Mouse (Mus musculus): ENCODE data around the gene Zfyve21.
A peak's percentile ranks its signal among the peaks of the same experiment; 100 is the strongest.

Gene Zfyve21

DNA sequence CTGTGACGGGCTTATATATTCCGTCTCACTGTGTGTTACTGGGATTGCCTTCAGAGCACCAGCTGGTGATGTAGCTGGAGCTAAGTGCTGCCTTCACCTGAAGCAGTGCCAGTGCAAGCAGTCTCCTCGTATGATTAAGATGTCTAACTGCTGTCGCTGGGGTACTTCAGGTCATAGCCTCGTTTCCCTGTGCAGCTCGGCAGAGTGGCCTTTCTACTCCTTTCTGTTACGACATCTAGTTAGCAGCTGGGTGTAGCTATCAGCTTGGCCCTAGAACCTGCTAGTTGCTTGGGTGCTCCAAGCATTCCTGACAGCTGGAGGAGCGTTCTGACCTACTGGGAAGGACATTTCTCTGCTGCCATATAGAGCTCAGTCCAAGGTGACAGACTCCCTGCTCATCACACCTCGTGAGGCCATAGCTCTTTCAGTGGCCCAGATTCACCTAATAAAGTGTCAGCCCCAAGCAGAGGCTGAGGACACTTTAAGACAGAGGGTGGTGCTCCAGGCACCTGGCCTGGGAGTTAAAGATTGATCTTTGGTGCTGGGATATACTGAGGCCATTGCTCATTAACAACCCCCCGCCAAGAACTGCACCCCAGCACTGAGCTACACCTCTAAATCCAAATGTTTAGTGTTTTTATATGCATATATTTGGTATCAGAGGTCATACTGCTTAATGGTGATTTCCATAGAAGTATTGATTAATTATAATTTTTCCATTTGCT, 13.3 kb upstream of the Zfyve21 start:
- peak; percentile 40 to 67 for DNase-seq

DNA sequence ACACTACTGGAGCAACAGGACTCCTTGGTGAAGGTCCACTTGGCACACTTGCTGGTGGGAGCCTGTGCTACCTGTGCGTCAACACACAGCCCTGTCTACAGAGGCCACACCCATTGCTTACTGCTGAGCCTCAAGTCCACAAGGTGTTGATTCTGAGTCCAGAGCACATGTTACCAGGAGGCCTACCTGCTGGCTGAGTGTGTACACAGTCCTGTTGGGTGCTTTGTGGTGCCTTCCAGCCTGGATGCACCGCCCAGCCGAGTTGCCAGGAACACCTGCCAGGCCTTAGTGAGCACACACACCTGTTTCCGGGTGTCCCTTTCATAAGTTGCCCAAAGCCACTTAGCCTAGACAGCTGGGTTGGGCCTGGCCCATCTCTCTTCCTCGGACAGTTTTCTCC, 10.4 kb upstream of the Zfyve21 start:
- no peak for DNase-seq

DNA sequence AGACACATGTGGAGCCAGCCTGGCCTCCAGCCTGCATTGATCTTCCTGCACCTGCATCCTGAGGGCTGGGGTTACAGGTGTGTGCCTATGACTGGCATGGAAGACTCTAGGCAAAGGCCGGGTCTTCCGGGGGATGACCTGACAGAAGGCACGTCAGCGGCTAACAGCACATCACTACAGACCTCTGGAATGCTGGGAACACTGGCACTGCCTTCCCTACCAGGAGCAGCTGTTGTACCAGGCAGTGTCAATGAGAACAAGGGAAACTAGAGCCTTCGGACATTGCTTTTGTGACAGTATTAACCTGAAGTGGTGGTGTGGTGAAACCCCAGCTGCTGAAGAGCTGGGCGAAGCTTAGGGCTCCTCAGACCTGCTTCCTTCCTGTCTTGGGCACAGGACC, 5.2 kb upstream of the Zfyve21 start:
- no peak for DNase-seq

DNA sequence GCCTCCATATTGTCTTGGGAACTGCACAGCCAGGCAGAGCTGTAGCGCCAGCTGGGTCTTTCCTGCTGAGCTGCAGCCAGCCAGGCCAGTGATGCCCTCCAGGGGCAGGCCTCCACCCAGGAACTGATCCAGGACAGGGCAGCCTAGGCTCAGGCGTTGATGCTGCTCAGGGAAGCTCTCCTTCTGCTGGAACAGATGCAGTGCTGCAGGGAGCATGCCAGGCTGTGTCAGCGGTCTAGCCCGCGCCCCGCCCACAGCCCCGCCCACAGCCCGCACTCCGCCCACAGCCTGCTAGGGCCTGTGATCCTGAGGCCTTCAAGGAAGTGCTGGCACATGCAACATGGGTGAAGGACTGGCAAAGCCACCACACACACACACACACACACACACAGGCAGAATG, 4.2 kb upstream of the Zfyve21 start:
- peak; percentile 84 to 92 for DNase-seq

DNA sequence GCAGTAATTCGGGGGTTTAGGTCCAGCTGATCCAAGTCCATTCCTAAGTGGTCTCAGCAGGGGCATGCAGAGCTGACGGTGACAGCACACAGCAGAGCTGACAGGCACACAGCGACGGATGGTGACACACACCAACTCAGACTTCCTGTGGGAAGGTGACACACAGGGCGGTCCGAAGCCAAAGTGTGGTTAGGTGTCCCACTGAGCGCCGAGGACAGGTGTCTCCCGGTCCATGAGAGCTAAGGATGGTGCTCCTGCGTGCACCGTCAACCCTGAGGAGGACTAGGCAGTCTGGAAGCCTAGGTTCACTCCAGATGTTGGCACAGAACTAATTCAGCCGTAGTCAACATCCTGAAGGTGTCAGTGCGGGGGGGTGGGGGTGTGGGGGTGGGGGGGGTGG, 1.9 kb upstream of the Zfyve21 start:
- DNase-seq = no peak

DNA sequence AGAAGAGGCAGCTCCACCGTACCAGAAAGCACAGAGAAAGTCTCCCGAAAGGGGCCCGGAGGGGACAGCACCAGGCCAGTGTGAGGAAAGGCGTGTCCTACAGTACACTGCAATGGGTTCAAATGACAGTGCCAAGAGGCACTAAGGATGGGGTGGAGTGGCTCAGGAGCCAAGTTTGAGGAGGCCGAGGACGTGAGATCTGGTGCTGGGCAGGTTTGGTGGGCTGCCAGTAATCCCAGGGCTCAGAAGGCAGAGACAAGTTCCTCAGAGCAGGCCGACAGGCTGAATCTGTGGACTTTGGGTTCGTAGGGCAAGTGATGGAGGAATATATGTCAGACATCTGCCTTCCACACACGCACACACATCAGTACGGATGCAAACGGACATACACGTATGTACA, 1.4 kb upstream of the Zfyve21 start:
- DNase-seq = no peak

DNA sequence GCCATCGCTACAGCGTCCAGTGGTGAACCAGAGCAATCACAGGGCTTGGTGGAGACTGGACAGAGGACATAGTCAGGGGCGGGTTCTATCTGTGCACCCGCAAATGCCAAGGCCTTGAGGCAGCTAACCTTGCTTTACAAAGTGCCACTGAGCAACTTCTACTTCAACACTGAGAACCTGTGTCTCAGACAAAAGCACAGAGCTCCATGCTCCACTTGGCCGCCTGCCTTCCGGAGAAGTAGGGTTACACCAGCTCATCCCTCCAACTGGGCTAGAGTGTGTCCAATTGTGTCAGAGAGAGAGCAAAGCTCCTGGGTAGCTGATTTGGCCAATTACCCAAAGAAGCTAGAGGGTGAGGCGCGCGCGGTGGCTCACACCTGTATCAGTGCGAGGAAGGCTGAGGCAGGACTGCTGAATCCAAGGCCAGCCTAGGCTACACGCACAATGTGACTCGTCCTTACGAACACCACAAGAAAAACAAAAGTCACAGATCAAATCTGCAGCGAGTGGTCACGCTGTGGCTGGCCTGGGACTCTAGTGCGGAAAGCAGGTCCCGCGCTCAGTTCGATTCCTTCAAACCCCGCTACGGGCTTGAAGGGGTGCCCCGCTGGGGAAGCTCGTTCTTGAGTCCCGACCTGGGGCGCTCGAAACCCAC, 732 bp upstream of the Zfyve21 start:
- peak in 1 of 2 experiments; percentile 14 for DNase-seq

DNA sequence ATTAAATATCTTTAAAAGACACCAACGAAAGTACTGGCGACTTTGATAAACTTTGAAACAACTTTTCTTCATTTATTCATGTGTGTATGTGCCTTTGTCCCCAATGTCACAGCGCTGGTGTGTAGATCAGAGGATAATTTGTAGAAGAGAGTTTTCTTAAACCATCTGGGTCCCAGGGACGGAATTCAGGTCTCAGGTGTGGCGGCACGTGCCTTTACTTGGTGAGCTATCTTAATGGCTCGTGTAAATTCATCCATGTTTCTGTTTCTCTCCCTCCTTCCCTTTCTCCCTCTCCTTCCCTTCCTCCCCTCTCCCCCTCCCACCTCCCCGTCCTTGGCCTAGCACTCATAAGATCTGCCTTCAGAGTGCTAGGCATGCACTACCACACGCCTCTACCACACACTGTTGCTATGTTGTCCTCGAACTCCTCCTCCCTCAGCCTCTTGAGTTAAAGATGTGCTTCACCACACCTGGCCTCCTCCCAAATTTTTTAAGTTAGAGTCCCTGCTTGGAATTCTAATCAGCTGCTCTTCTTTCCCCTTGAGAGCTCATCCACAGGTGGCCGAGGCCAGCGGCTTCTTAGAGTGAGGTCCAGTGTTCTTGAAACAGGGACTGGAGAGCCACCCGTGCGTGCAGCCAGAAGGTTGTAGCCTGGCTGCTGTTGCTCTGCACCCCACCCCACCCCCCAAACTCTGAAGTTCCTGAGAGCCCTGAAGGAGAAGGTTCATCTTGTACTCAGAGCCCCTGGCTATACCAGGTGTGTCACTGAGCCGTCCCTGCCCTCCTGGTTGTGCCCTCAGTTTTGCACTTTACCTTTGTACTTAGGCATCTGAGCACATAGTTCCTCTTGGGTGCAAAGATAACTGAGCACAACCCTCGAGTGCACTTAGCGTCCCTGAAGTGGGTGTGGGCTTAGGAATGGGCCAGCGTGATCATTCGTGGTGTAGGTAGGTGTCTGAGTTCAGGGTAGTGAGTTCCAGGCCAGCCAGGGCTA, 1.1 kb downstream of the Zfyve21 start:
- peak; percentile 35 to 78 for DNase-seq

DNA sequence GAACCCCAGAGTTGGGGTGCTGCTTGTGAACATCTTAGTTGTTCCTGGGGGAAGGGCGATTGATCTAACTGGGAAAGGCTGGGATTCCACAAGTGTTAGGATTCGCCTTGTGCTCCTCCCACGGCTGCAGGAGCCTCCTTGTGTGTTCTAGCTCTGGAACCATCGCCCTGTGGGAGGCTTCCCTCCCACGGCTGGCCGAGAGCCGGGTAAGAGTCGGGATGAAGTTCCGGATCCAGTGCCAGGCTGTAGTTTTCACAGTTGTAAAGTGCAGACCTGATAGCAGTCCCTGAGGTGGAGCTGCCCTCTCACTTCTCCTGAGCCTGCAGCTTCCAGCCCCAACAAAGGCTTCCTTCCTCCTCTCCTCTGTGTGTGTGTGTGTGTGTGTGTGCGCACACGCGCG, 2.6 kb downstream of the Zfyve21 start:
- peak; percentile 48 to 65 for DNase-seq

DNA sequence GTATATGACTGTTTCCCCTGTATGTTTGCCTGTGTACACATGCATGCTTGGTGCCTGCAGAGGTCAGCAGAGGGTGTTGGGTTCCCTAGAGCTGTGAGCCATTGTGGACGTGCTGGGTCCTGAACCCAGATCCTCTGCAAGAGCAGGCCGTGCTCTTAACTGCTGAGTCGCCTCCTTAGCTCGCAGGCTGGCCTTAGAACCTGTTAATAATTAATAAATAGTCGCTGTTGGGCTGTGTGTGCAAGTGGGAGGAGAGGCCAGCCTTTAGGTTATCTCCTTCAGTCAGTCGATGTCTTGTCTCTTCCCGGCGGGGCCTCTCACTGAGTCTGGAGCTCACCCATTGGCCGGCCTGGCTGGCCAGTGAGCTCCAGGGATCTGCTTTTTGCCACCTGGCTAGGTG, 3.0 kb downstream of the Zfyve21 start:
- peak; percentile 32 to 61 for DNase-seq

DNA sequence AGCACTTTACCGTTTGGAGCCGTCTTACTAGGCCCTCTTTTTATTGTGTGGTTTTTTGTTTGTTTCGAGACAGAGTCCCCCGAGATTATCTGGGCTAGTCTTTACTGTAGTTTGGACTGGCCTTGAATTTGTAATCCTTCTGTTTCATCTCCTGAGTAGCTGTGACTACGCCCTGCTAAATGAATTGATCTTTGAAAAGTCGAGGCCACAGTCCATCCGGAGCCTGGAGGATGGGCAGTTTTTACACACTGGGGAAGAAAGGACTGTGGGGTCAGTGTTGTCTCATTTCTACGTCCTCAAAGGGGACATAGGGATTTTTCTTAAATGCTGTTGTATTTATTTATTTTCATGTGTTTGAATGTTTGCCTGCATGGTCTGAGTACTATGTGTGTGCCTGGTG, 4.0 kb downstream of the Zfyve21 start:
- DNase-seq = no peak

DNA sequence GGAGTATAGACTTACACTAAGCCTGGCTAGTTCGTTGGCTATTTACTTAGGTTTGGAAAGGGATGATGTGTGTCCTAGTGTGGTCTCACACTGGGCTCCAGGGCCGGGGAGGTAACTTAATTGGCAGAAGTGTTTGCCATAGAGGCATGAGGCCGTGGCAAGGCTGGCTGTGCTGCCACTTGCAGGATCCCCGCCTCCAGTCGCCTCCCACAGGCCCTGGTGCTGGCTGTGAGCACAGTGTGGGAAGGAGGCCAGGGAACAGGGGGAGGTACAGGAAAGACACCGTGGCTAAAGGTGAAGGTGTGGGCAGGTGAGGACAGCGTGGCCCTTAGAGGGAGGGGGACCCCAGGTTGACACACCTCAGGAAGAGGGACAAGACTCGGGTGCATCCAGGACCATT, 6.0 kb downstream of the Zfyve21 start:
- peak; percentile 63 to 83 for DNase-seq

DNA sequence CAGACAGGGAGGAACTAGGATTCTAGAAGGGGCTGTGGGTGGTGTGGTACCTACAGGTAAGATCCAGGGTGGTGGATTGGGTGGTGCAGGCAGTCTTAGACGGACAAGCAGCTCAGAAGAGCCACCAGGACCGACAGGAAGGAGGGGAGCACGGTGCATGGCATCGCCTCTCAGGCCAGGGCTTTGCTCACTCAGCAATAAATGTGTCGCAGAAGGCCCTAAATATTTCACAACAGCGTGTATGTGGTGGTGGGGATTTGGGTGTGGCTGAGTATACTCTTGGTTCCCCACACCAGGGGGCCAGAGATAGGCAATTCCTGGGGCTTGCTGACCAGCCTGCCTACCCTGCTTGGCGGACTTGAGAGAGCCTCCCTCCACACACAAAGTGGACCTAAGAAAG, 6.7 kb downstream of the Zfyve21 start:
- DNase-seq = no peak

DNA sequence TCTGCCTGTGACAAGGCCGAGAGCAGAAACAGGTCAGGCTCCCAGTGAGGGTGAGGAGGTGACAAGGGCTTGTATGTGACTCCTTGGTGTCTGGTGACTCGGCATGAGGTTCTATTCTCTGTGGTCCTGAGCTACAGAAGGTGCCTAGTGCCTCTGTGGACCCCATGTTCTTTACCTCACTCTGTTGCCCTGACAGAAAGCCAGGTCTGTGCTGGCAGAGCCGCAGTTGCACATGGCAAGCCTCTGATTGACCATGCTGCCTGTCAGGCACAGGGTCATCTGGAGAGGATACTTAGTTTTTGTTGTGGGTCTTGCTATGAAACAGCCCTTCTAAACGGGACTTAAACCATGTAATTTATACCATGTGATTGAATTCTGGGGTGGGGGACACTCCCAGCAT, 8.0 kb downstream of the Zfyve21 start:
- no peak for DNase-seq

DNA sequence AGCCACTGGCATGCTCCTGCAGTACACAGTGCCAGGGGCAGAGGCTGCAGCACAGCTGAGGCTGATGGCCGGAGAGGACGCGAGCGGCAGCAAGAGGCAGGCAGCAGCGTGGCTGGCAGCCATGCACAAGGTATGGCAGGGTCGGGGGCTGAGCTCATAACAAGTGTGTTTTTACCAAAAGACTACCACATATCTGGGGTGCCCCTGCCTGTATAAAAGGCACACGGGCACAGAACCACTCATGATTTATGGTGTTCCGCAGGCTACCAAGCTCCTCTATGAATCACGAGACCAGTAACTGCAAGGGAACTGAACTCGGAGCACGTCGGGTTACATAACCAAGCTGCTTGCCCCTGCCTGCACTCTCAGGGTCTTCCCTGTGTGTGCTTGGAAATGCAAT, 13.6 kb downstream of the Zfyve21 start:
- DNase-seq = no peak

DNA sequence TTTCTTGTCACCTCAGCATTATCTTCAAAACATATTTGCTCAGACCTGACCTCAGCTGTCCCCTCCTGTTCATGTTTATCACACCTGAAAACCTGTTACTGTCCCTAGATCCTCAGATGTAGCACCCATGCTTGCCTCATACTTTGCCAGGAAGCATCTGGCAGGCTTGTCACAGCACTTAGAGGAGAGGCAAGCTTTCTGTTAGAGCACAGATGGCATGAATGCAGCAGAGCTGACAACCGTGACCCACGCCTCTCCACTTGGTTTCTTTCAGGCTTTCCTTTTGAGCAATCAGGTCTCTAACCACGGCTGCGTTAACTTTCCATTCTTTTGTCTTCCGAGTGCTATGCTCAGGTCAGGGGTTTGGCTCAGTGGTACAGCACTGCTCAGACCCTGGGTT, 15.5 kb downstream of the Zfyve21 start:
- peak in 1 of 2 experiments; percentile 22 for DNase-seq

DNA sequence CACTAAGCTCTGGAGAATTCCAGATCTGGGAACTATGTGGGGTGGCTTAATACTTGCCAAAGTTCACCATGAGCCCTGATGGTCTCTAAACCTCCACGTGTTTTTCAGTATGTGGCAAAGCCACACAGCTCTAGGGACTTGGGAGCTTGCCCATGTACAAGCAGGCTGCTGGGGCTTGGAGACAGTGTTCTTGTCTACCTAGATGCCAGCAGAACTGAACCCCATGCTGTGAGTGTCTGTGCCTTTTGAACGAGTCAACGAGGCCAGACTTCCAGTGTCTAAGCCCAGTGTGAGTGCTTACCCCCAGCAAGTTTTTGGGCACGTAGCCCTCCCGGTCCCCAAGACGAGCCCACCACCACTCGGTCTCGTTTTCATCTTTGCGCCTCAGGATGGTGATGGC, 16.0 kb downstream of the Zfyve21 start:
- no peak for DNase-seq

DNA sequence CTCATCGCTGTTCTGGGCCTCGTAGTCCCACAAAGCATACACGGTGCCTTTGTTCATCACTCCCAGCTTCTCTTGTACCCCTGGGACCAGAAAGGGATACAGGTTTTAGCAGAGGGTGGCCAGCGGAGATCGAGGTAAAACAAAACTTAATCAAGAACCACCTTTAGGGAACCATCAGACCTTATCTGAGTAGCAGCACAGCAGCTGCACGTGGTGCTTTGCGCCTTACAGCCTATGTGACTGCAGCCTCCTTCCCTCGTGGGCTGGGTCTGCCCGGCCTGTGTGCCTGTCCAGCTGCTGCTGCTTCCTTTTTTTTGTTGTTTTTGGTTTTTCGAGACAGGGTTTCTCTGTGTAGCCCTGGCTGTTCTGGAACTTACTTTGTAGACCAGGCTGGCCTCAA, 16.4 kb downstream of the Zfyve21 start:
- no peak for DNase-seq

DNA sequence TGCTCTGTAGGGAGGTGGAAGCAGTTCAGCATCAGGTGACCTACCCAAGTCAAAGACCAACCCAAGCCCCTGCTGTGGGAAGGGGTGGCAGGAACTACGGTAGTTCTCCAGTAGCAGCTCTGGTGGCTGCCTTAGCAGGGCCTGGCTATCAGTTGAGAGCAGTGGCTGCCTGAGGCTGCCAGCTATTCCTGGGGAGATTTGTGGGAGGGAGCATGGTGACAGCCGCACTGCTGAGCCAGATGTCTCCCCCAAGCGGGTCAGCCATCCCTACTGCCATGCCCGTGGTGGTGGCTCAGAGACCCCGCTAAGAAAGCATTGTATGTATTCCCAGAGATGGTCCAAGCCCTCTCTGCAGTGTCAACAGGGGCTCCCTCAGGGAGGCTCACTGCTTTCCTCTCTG, 18.7 kb downstream of the Zfyve21 start:
- peak in 1 of 2 experiments; percentile 32 for DNase-seq

DNA sequence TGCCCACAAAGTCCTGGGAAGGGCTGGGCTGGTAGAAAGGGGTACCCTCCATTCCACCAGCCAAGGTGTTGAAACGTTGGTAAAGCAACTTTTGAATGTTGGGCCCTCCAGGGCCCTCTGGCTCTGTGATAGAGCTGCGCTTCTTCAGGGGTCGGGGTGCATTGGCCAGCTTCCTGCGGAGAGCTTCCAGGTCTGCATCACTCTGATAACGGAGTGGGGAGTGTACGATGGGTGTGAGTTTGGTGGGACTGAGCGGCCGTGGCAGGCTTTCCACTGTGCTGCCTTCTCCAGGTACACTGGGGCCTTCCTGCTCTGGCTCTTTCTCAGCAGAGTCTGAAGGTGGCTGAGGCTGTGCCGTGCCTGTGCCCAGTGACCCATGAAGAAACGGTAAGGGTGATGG, 19.5 kb downstream of the Zfyve21 start:
- DNase-seq = peak in 1 of 2 experiments; percentile 31

DNA sequence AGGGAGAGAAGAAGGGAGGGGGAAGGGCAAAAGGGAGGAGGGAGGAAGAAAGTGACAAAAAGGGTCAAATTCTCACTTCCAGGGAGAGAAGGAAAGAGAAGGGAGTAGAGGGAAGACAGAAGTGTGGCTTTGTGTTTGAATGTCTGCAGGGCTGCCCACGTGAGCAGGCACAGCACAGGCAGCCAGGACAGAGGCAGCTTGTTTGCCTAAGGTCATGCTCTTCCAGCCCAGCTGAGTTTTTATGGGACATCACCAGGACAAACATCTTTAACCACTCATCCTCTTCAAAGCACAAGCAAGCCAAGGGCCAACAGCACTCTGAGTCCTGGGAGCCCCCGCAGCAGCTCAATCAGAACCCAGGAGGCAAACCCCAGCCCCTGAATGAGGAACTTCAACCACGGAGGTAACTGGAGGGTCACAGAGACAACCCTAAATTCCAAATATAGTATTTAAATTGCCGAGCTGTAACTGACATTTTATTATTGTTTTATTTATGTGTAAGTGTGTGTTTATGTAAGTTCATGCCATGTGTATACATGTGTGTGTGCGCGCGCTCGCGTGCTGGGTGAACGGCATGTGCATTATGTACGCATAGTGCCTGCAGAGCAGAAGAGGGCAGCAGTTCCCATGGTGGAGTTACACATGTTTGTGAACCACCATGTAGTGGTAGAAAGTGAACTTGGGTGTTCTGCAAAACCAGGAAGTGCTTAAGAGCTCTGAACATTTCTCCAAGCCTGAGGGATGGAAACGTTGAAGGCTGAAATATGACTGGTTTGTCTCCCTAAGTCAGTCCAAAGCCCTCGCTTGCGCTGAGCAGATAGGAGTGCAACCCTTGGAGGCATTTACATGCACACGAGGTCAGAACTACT, 28.8 kb downstream of the Zfyve21 start:
- DNase-seq = no peak

DNA sequence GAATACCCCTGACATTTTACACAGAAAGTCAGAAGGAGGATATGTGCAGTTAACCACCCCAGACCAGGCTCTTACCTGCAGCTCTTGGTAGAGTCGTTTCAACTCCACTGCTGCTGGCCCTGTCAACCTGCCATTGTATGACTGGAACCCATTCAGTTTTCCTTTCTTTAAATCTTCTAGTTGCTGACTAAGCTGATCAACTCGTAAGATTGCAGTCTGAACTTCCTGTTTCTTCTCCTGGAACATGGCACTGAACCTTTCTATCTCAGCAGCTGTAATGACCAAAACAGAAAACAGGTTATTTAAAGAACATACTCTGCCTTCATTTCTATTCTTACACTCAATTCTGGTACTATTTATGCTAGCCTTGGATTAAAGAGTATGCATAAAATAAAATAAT, 29.5 kb downstream of the Zfyve21 start:
- DNase-seq = no peak

Measured in kidney, postnatal 25 days (tissue).